Mouse (Mus musculus): ENCODE data around the gene Gm7861. TPM values are rescaled to one million over a fixed set of nuclear protein-coding genes. Genes with fewer than 3 reads are reported as not detected.

Gm7861 gene
- not detected for total RNA-seq (2023)

GRCm38 (mm10) chr8:21594408-21594807 lies at the start of gene Gm7861:
Gene Gm7861, minus strand, starts transcription at chr8:21594508.

GRCm38 (mm10) chr8:21617883-21618282 lies 23.6 kb upstream of the Gm7861 start, which contains the start of gene Defa26:
Gene Defa26, plus strand, starts transcription at chr8:21618183.

GRCm38 (mm10) chr8:21582706-21583105 lies 11.6 kb downstream of the Gm7861 start, which contains the start of gene Defa28:
Gene Defa28, plus strand, starts transcription at chr8:21583006.

GRCm38 (mm10) chr8:21565086-21565485 lies 29.2 kb downstream of the Gm7861 start, which contains the start of gene Defa37:
Gene Defa37, plus strand, starts transcription at chr8:21565386.

Other genes with a start within 250 kb of the Gm7861 start
- gene Defa2, start 216.0 kb downstream of the Gm7861 start, total RNA-seq (2023) = not detected
- not detected for gene Defa33, start 202.7 kb downstream of the Gm7861 start, total RNA-seq (2023)
- gene Defa36, start 167.1 kb downstream of the Gm7861 start, total RNA-seq (2023) = not detected
- not detected for gene Gm7849, start 137.9 kb downstream of the Gm7861 start, total RNA-seq (2023)
- gene Defa20, start 85.2 kb downstream of the Gm7861 start, total RNA-seq (2023) = not detected
- not detected for gene Defa32, start 65.5 kb downstream of the Gm7861 start, total RNA-seq (2023)
- gene Defa37, start 29.1 kb downstream of the Gm7861 start, total RNA-seq (2023) = not detected
- gene Defa28, start 11.5 kb downstream of the Gm7861 start, total RNA-seq (2023) = not detected
- not detected for gene Defa26, start 23.7 kb upstream of the Gm7861 start, total RNA-seq (2023)
- gene Defa17, start 61.3 kb upstream of the Gm7861 start, total RNA-seq (2023) = not detected
- gene Defa34, start 71.3 kb upstream of the Gm7861 start, total RNA-seq (2023) = not detected
- gene AY761184, start 109.1 kb upstream of the Gm7861 start, total RNA-seq (2023) = not detected
- gene Defa24, start 140.0 kb upstream of the Gm7861 start, total RNA-seq (2023) = not detected
- not detected for gene Defb50, start 229.0 kb upstream of the Gm7861 start, total RNA-seq (2023)
- gene Defb2, start 245.4 kb upstream of the Gm7861 start, total RNA-seq (2023) = not detected